Mouse (Mus musculus) adrenal gland, postnatal 14 days (tissue): ENCODE measurements around the gene Gm5624. TPM values are rescaled to one million over a fixed set of nuclear protein-coding genes. Genes with fewer than 3 reads are reported as not detected.
A peak's percentile ranks its signal among the peaks of the same experiment; 100 is the strongest.
"Not testable (repeated sequence)": the region's sequence is repeated elsewhere in the genome, so short reads cannot be mapped to it uniquely, and the experiment has no call there.

Source experiments
- DNase-seq: peaks from one replicate; pipeline ENCODE4 v3.0.0; 2021; ENCODE audit warnings: mixed read lengths
- long read RNA-seq, 2 experiments: library from polyadenylated mRNA; stranded (forward); transcript quantifications; one replicate each; pipeline ENCODE4 v2.0.0; 2021
- total RNA-seq: library from RNA; stranded (reverse); gene quantifications from 2 replicates; pipeline ENCODE4 v1.2.3, GENCODE M21; 2021

Gm5624 gene
- not detected in 2 replicates for total RNA-seq
- long read RNA-seq, experiment 1: 0 reads
- long read RNA-seq, experiment 2: 0 reads

DNA sequence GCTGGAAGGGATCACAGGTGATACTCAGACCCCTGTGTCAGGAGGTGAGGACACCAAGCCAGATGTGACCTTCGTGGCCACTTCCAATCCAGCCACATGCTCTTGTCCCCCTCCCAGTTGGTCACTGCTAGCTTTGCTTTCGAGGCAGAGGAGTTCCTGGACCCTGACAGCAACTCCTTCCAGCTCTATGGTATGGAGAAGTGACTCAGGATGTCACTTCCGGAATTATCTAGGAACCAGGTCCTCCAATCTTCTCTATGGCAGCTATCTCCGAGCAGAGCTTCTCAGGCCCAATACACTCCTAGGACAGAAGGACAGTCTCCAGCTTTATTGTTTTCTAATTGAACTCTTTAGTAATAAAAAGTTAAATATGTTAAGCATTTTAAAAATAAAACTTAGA lies at the start of gene Gm5624:
Gene Gm5624, minus strand, starts transcription at position 202 of the 400 bp plus-strand sequence.
- DNase-seq: not testable (repeated sequence)

DNA sequence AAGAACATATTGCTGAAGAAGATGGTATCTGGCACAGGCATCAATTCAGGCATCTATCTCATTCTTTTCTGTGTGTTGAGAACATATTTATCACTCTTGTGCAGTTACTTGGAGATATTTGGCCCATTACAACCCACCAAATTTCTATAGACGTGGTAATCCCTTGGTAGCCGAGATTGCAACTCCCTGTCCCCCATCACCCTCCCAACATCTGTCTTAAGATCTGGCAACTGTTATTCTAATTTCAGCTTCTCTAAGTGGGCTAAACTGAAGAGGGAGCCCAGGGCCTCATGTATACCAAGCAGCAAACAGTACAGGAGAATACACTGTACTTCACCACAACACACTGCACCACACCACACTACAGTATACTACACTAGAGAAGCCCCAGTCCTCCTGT lies 36.0 kb downstream of the Gm5624 start:
- DNase-seq: not testable (repeated sequence)

DNA sequence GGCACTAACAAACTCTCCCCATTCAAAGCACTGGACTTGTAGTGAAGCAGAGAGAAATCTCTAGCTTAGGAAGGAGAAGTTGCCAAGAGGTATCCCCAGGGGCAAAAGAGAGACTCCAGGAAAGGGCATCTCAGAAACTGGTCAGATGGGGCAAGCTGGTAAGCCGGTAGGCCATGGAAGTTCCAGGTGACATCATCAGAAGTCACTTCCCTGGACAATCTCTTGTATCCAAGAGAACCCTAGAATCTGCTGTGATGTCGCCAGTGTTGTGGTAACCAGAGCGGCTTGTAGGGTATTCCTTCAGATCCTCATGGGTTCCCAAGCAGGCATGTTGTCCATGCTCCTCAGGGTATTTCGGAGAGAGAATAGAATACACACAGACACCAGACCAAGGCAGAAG lies 44.9 kb downstream of the Gm5624 start, which contains the start of gene Gm8247:
Gene Gm8247, plus strand, starts transcription at position 301 of the 400 bp plus-strand sequence.
- not testable (repeated sequence) for DNase-seq

DNA sequence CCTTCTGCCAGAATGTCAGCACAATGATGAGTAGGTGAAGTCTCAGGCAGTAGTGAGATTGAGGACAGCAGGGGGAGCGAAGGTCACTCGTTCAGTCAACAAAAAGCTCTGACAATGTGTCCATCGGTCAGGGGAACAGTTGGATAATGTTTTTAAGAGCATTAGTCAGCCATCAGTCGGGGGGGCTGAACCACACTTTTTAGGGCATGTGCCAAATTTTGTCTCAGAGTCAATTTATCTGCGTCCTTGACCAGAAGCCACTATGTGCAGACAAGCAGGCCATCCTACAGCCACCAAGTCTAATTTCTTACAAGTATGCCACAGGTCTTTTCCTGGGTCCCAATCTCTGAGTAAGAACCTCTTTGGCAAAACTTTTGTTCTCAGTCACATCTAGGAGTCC lies 79.8 kb downstream of the Gm5624 start:
- DNase-seq: peak; percentile 50

DNA sequence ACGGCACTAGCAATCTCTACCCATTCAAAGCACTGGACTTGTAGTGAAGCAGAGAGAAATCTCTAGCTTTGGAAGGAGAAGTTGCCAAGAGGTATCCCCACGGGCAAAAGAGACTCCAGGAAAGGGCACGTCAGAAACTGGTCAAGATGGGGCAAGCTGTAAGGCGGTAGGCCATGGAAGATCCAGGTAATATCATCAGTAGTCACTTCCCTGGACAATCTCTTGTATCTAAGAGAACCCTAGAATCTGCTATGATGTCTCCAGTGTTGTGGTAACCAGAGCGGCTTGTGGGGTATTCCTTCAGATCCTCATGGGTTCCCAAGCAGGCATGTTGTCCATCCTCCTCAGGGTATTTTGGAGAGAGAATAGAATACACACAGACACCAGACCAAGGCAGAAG lies 109.8 kb downstream of the Gm5624 start, which contains the start of gene Gm17093:
Gene Gm17093, plus strand, starts transcription at position 301 of the 400 bp plus-strand sequence.
- DNase-seq: not testable (repeated sequence)

Other genes starting within 250 kb of the Gm5624 start
- gene Gm3371, start 217.2 kb downstream of the Gm5624 start, total RNA-seq: not detected in 2 replicates
- gene Gm8232, start 194.3 kb downstream of the Gm5624 start, total RNA-seq: not detected in 2 replicates
- gene BC061237, start 135.5 kb downstream of the Gm5624 start, total RNA-seq: not detected in 2 replicates
- not detected in 2 replicates for gene Gm17093, start 109.7 kb downstream of the Gm5624 start, total RNA-seq
- gene Gm8247, start 44.8 kb downstream of the Gm5624 start, total RNA-seq: not detected in 2 replicates
- not detected in 2 replicates for gene Gm8257, start 78.5 kb upstream of the Gm5624 start, total RNA-seq
- not detected in 2 replicates for gene Gm8267, start 122.4 kb upstream of the Gm5624 start, total RNA-seq
- not detected in 2 replicates for gene Ptgdr, start 231.4 kb upstream of the Gm5624 start, total RNA-seq